Mouse (Mus musculus) stomach, embryonic 16.5 days (tissue): Measurements from ENCODE around the gene Wdfy4. TPM values are rescaled to one million over a fixed set of nuclear protein-coding genes. Genes with fewer than 3 reads are reported as not detected.

Experiments used
- ATAC-seq: fragments of 200-750 bp; cut with Nextera tagmentation; 2 replicates; pipeline ENCODE4 v1.8.0; 2017; ENCODE audit warnings: moderate number of reproducible peaks, moderate TSS enrichment; ENCODE audit not compliant: insufficient read depth, low FRiP score
- H3K27ac ChIP-seq: fragments of 300-500 bp; sonication (generic); 2 replicates; pipeline ENCODE4 v1.5.1; 2014; ENCODE audit warnings: low read length
- H3K27me3 ChIP-seq: fragments of 300-500 bp; sonication (generic); 2 replicates; pipeline ENCODE4 v1.6.1; 2014; ENCODE audit warnings: low read length, control low read depth, mixed read lengths; ENCODE audit not compliant: control insufficient read depth, insufficient read depth
- H3K36me3 ChIP-seq: fragments of 300-500 bp; sonication (generic); 2 replicates; pipeline ENCODE4 v1.6.1; 2014; ENCODE audit warnings: low read length; ENCODE audit not compliant: control insufficient read depth, insufficient read depth
- H3K4me1 ChIP-seq: fragments of 300-500 bp; sonication (generic); 2 replicates; pipeline ENCODE4 v1.6.1; 2014; ENCODE audit warnings: low read length, control low read depth, mixed read lengths; ENCODE audit not compliant: control insufficient read depth, insufficient read depth
- H3K4me2 ChIP-seq: fragments of 300-500 bp; sonication (generic); 2 replicates; pipeline ENCODE4 v1.6.1; 2014; ENCODE audit warnings: low read depth, low read length, mixed read lengths
- H3K4me3 ChIP-seq: fragments of 300-500 bp; sonication (generic); replicated peaks from 2 replicates; pipeline ENCODE4 v1.5.1; 2014; ENCODE audit warnings: mild to moderate bottlenecking, low read length
- H3K9ac ChIP-seq: fragments of 300-500 bp; sonication (generic); 2 replicates; pipeline ENCODE4 v1.6.1; 2014; ENCODE audit warnings: low read length
- H3K9me3 ChIP-seq: fragments of 300-500 bp; sonication (generic); replicated peaks from 2 replicates; pipeline ENCODE4 v1.6.1; 2016; ENCODE audit warnings: low read length, control low read depth; ENCODE audit not compliant: control insufficient read depth
- WGBS: fragments of 180-500 bp; shearing (Covaris S2); extraction: QIAGEN DNeasy Blood & Tissue Kit; methylation state at CpG from one replicate; pipeline ENCODE4 v1.1.7; 2014; 5-methylcytosine and 5-hydroxymethylcytosine counted together
- polyA plus RNA-seq: library from polyadenylated mRNA; unstranded; fragments of >200 nt; fragmentation: Nextera tagmentation; extraction: Ambion mirVana; gene quantifications from 2 replicates; pipeline ENCODE4 v1.2.1, GENCODE M21; 2015

Wdfy4 gene
- polyA plus RNA-seq, 1 experiment from 2014 or later = 1.4 TPM

- no peaks in the 10 kb centered on the region for H3K27me3 ChIP-seq
- H3K9ac ChIP-seq = no peak overlapping the region
- H3K36me3 ChIP-seq = no peaks in the 10 kb centered on the region
- H3K9me3 ChIP-seq = no peaks in the 10 kb centered on the region
- peaks cover 13% of the 10 kb centered on the region for H3K4me1 ChIP-seq
- no peak overlapping the region for H3K4me3 ChIP-seq
- ATAC-seq = peak; percentile 72; the same call in 1 of the 2 replicates
- peak overlapping the region; percentile 74 for H3K27ac ChIP-seq
- H3K4me2 ChIP-seq = no peak overlapping the region
- 39% methylated on average over 20 of the region's 20 CpGs for WGBS
These were observed 234.7 kb downstream of the Wdfy4 start for GRCm38 (mm10) chr14:32950312-32951301.

- Histone ChIP-seq H3K27ac (no peak overlapping the region), H3K36me3 (no peaks in the 10 kb centered on the region), H3K4me3 (no peak overlapping the region), H3K4me1 (peaks cover 13% of the 10 kb centered on the region), H3K9me3 (no peaks in the 10 kb centered on the region), H3K9ac (no peak overlapping the region), H3K27me3 (no peaks in the 10 kb centered on the region), H3K4me2 (no peak overlapping the region)
- WGBS = 91% methylated on average over 2 of the region's 2 CpGs
- ATAC-seq = no peak
These were observed 237.8 kb downstream of the Wdfy4 start for GRCm38 (mm10) chr14:32947512-32947911.

- Histone ChIP-seq H3K27ac (no peak overlapping the region), H3K4me3 (no peak overlapping the region), H3K4me1 (no peaks in the 10 kb centered on the region), H3K27me3 (no peaks in the 10 kb centered on the region), H3K36me3 (no peaks in the 10 kb centered on the region), H3K9ac (no peak overlapping the region), H3K9me3 (no peaks in the 10 kb centered on the region), H3K4me2 (no peak overlapping the region)
- 64% methylated on average over 5 of the region's 5 CpGs for WGBS
- no peak for ATAC-seq
These were observed 246.1 kb downstream of the Wdfy4 start for GRCm38 (mm10) chr14:32939217-32939616.

GRCm38 (mm10) chr14:32934064-32934463 lies 251.2 kb downstream of the Wdfy4 start:
- Histone ChIP-seq H3K36me3 (no peaks in the 10 kb centered on the region), H3K4me2 (no peak overlapping the region), H3K27me3 (no peaks in the 10 kb centered on the region), H3K9me3 (no peaks in the 10 kb centered on the region), H3K27ac (no peak overlapping the region), H3K4me3 (no peak overlapping the region), H3K9ac (no peak overlapping the region), H3K4me1 (no peaks in the 10 kb centered on the region)
- 67% methylated on average over 6 of the region's 6 CpGs for whole genome bisulfite sequencing
- ATAC-seq = no peak

GRCm38 (mm10) chr14:32932220-32932619 lies 253.1 kb downstream of the Wdfy4 start:
- no peak for ATAC-seq
- H3K4me2 ChIP-seq = no peak overlapping the region
- H3K4me3 ChIP-seq = no peak overlapping the region
- H3K9me3 ChIP-seq = no peaks in the 10 kb centered on the region
- H3K36me3 ChIP-seq = no peaks in the 10 kb centered on the region
- no peaks in the 10 kb centered on the region for H3K27me3 ChIP-seq
- no peaks in the 10 kb centered on the region for H3K4me1 ChIP-seq
- H3K27ac ChIP-seq = no peak overlapping the region
- WGBS = 87% methylated on average over 8 of the region's 8 CpGs
- H3K9ac ChIP-seq = no peak overlapping the region

GRCm38 (mm10) chr14:32931709-32932108 lies 253.6 kb downstream of the Wdfy4 start:
- 79% methylated on average over 10 of the region's 10 CpGs for WGBS
- no peaks in the 10 kb centered on the region for H3K9me3 ChIP-seq
- H3K27ac ChIP-seq = 0 out of 2 replicates have a peak overlapping the region, but pooled peaks have one; percentile 30
- no peak for ATAC-seq
- H3K9ac ChIP-seq = no peak overlapping the region
- no peak overlapping the region for H3K4me2 ChIP-seq
- no peaks in the 10 kb centered on the region for H3K36me3 ChIP-seq
- no peaks in the 10 kb centered on the region for H3K27me3 ChIP-seq
- no peak overlapping the region for H3K4me3 ChIP-seq
- H3K4me1 ChIP-seq = no peaks in the 10 kb centered on the region

- H3K27ac ChIP-seq = no peak overlapping the region
- 51% methylated on average over 9 of the region's 9 CpGs for WGBS
- no peak overlapping the region for H3K9ac ChIP-seq
- no peaks in the 10 kb centered on the region for H3K4me1 ChIP-seq
- H3K36me3 ChIP-seq = no peaks in the 10 kb centered on the region
- no peaks in the 10 kb centered on the region for H3K27me3 ChIP-seq
- no peaks in the 10 kb centered on the region for H3K9me3 ChIP-seq
- ATAC-seq = no peak
- no peak overlapping the region for H3K4me2 ChIP-seq
- H3K4me3 ChIP-seq = no peak overlapping the region
These were observed 261.4 kb downstream of the Wdfy4 start for GRCm38 (mm10) chr14:32923871-32924270.

GRCm38 (mm10) chr14:32917919-32918318 lies 267.4 kb downstream of the Wdfy4 start:
- 91% methylated on average over 1 of the region's 1 CpGs for WGBS
- Histone ChIP-seq H3K4me1 (no peaks in the 10 kb centered on the region), H3K4me2 (no peak overlapping the region), H3K27me3 (no peaks in the 10 kb centered on the region), H3K36me3 (no peaks in the 10 kb centered on the region), H3K9me3 (no peaks in the 10 kb centered on the region), H3K4me3 (no peak overlapping the region), H3K9ac (no peak overlapping the region), H3K27ac (no peak overlapping the region)
- ATAC-seq = no peak

GRCm38 (mm10) chr14:32915360-32915759 lies 269.9 kb downstream of the Wdfy4 start:
- no peak overlapping the region for H3K4me3 ChIP-seq
- no peak overlapping the region for H3K4me2 ChIP-seq
- H3K9me3 ChIP-seq = no peaks in the 10 kb centered on the region
- no peaks in the 10 kb centered on the region for H3K4me1 ChIP-seq
- peak; percentile 47; the same call in 1 of the 2 replicates for ATAC-seq
- no peak overlapping the region for H3K27ac ChIP-seq
- WGBS = 39% methylated on average over 2 of the region's 2 CpGs
- H3K36me3 ChIP-seq = no peaks in the 10 kb centered on the region
- no peaks in the 10 kb centered on the region for H3K27me3 ChIP-seq
- no peak overlapping the region for H3K9ac ChIP-seq
